Mouse (Mus musculus) left cerebral cortex, adult 2 months (tissue): Measurements from ENCODE around the gene Slc35e4. TPM values are rescaled to one million over a fixed set of nuclear protein-coding genes. Genes with fewer than 3 reads are reported as not detected.

Experiments
- DNase-seq, 2 experiments: peaks; one replicate each; pipeline ENCODE4 v3.0.0; 2021 to 2022; ENCODE audit warnings: low spot score in 2 of 2, mixed read lengths in 1 of 2; ENCODE audit errors: extremely low spot score in 1 of 2
- H3K27ac ChIP-seq: fragments of 200-600 bp; 2 replicates; pipeline ENCODE4 v1.8.1; 2022
- H3K4me3 ChIP-seq: fragments of 200-600 bp; 2 replicates; pipeline ENCODE4 v1.8.1; 2022
- CTCF ChIP-seq: fragments of 200-600 bp; IDR thresholded peaks from 2 replicates; pipeline ENCODE4 v1.8.1; 2022; ENCODE audit warnings: antibody characterized with exemption, mild to moderate bottlenecking, moderate library complexity
- intact Hi-C: fragments of 180-260 bp; cut with DNase I; formaldehyde crosslinking; loops from one replicate; pipeline ENCODE4 v1.15.1; 2025
- total RNA-seq, 2 experiments: library from RNA; stranded (reverse); gene quantifications; 2 replicates each; pipeline ENCODE4 v1.2.3; 2021

Gene Slc35e4
- total RNA-seq, 2 experiments from 2014 or later = 19.1 to 20.9 TPM

DNA sequence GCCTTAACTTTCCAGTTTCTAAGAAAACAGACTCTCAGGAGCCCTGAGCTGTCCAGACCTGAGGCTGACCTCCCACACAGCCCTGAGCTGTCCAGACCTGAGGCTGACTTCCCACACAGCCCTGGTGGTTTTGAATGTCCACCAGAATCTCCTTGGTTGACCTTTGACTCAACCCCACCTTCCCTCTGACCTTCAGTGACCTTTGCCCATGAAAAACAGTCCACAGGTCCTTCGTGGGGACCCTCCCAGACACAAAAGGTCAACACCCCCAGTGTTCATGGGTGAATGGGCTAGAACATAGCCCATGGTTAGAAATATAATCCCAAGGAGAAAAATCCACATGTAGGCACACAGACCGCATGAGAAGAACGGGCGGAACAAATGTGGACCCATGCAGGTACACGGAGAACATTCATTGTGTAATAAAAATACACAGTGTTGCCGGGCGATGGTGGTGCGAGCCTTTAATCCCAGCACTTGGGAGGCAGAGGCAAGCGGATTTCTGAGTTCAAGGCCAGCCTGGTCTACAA lies 19.4 kb upstream of the Slc35e4 start:
- H3K27ac ChIP-seq = no peak overlapping the region
- DNase-seq = no peak
- no peak for TF ChIP-seq CTCF
- intact Hi-C loops = no loop called here
- H3K4me3 ChIP-seq = no peak overlapping the region

DNA sequence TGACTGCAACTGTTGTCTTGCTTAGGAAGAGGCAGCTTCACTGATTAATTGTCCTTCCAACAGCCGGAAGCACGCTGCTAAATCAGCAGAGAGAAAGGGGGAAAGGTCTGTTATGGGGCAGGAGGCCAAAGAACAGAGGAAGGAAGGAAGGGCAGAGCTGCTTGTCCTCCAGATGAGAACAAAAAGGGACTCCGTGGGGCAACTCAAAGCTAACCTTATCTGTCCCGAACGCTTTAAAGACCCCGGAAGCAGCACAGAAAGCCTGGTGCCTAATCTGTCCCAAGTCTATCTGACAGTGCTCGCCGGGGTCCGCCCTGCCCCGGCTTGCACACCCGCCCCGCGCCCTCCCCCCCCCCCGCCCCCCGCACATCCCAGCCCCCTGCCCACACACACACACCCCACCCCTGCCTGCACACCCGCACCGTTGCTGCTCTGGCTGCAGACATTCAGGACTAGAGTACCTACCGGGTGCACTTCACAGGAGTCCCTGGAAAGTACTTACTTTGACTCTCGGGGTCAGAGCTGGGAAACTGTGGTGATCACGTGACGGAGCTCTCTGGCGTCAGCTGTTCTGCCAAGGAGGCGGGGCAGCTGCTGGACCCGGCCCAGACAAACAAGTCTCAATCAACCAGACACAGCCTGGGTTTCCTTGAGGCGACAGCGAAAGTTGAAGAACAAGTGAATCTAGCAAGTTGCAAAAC lies 17.2 kb upstream of the Slc35e4 start, which contains the start of gene Tcn2:
Tcn2 (minus strand) TSS at position 649 of the 701 bp plus-strand sequence.
- intact Hi-C loops = no loop called here

DNA sequence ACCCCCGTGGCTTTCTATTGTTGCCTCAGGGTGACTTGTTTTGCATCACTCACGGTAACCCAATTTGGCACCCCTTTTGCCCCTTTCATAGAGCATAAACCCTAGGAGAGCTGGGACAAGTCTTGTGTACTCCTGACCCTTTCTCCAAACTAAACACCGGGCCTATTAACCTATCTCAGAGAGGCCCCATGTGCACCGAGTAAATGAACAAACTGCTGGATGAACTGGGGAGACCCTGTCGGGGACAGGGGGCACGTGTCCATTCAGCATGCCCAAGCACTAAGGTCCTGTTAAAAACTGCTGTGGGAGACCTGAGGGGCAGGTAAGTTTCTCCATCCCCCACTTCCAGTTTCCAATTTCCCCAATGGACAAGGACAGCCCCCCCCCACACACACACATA lies 16.5 kb upstream of the Slc35e4 start:
- DNase-seq = no peak
- TF ChIP-seq CTCF = no peak
- H3K4me3 ChIP-seq = no peak overlapping the region
- no peak overlapping the region for H3K27ac ChIP-seq
- intact Hi-C loops = no loop called here

More for the DNA sequence above, 17.2 kb upstream of the Slc35e4 start, which contains the start of gene Tcn2:
- Histone ChIP-seq H3K27ac (no peak within 1 kb of the TSS), H3K4me3 (peak within 1 kb of the TSS; percentile 39)
- no peak for TF ChIP-seq CTCF
- peak; percentile 57 to 63 for DNase-seq

DNA sequence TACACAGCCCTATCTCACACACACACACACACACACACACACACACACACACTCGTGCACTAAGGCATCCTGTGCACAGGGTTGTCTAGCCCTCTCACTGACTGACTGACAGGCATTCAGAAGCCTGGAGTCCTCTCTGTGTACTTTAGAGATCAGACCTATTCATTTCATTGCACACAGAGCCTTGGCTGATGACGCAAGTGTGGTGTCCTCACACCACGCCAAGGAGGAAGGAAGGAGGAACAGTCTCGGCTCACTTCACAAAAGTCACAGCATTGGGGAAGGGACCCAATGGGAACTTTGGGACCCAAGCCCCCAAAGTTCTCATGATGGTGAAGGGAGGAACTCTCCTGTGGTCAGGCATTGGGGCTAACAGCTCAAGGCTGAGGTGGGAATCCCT lies 15.6 kb upstream of the Slc35e4 start:
- TF ChIP-seq CTCF = no peak
- H3K27ac ChIP-seq = no peak overlapping the region
- intact Hi-C loops = no loop called here
- H3K4me3 ChIP-seq = no peak overlapping the region
- peak in 1 of 2 experiments; percentile 3 for DNase-seq

DNA sequence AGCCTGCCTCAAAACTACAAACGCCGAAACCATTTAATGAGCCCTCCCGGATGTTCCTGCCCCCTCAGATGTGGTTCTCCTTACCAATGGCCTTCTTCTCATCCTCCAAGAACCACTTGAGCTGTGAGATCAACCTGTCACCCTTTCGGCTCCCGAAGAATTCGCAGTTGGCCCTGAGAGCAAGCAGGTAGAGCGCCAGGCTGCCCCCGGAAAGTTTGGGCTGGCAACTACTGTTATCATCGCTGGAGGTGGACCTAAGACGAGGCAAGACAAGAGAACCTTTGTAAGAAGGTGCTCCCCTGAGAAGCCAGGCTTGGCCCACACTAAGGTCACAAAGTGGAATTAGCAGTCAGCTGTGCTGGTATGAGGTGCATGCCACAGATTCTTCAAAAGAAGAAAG lies 11.5 kb upstream of the Slc35e4 start:
- no peak for DNase-seq
- no peak for TF ChIP-seq CTCF
- H3K4me3 ChIP-seq = no peak overlapping the region
- H3K27ac ChIP-seq = no peak overlapping the region
- intact Hi-C loops = no loop called here

DNA sequence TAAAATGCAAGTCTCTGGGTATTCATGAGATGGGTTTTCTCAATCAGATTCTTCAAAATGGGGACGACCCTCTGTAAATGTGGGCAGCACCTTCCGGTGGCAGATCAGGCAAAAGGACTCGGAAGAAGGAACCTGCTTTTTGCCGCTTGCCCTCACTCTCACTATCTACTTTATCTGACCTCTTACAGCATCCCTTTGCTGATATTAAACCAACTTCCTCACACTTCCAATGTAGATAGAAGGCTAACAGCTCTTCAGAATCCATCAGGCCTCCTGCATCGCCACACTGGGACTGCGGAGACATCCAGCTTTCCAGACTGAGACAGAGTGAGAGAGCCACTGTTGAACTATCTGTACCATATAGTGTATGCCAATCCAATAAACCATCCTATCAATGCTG lies 8.3 kb upstream of the Slc35e4 start:
- intact Hi-C loops = loop anchor here (5.0 kb wide), 1 partner anchor 385 kb away; no protein-coding TSS in a partner anchor

DNA sequence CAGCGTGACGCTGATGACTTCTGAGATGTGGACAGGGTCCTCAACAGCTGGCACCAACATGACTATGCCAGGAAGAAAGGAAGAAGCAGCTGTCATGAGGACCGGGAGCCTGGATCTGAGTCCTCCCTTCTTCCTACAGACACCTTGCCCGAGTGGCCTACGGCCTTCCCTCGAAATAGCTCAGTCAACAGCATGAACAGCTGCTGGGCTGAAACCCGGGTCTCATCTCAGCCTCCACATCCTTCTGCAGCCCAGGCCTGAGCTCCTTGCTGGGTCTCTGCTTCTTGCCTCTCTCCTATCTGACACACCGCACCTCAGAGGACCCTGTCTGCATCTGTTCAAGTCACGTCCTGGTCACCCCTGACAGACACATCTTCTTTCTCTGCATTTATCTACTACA lies 7.7 kb upstream of the Slc35e4 start:
- no peak for DNase-seq
- no peak for TF ChIP-seq CTCF
- Histone ChIP-seq H3K4me3 (no peak overlapping the region), H3K27ac (no peak overlapping the region)
- intact Hi-C loops = loop anchor here (5.0 kb wide), 1 partner anchor 385 kb away; no protein-coding TSS in a partner anchor

More for the DNA sequence above, 8.3 kb upstream of the Slc35e4 start:
- Histone ChIP-seq H3K4me3 (no peak overlapping the region), H3K27ac (no peak overlapping the region)
- DNase-seq = no peak
- no peak for TF ChIP-seq CTCF

DNA sequence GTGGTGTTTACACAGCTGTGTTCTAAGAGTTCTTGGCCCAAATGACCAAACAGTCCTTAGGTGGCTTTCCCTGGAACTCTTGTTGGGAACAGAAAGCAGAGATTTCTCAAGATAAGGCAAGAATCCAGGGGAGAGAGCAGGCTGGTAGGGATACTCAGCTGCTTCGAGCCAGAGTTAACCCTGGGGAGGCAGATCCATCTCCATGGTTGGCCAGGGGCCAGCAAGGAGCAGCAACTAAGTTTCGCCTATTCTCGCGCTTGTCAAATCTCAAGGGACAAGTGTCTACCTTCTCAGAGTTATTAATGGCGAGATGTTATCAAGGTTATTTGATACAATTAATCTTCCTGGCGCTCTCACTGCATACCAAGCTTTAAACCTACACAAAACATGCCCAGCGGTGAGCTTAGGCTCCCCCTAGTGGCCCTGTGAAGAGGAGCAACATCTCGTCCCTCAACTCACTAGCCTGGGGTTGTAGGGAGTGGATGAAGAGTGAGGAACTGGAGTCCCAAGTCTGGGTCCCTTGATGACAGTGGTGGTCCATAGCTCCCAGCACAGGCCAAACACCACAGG lies 6.9 kb upstream of the Slc35e4 start:
- Histone ChIP-seq H3K27ac (no peak overlapping the region), H3K4me3 (no peak overlapping the region)
- TF ChIP-seq CTCF = peak; percentile 90
- intact Hi-C loops = loop anchor here (5.0 kb wide), 1 partner anchor 384 kb away; no protein-coding TSS in a partner anchor
- peak in 1 of 2 experiments; percentile 67 for DNase-seq

DNA sequence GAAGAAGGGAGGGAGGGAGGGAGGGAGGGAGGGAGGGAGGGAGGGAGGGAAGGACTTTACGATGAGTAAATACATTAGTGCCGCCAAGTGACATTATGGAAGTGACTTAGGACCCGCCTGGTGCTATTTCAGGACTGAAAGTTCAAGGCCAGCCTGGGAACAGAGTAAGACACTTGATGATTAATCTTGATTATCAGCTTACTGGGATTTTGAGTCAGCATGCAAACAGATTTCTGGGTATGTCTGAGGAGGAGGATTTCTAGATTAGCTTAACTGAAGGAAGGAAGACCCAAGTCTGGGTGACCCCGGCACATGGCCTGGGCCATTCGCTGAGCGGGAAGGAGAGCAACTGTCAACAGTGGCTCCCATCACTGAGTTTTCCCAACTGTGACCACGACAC lies 6.0 kb upstream of the Slc35e4 start:
- TF ChIP-seq CTCF = no peak
- intact Hi-C loops = loop anchor here (5.0 kb wide), 1 partner anchor 383 kb away; no protein-coding TSS in a partner anchor
- no peak overlapping the region for H3K27ac ChIP-seq

DNA sequence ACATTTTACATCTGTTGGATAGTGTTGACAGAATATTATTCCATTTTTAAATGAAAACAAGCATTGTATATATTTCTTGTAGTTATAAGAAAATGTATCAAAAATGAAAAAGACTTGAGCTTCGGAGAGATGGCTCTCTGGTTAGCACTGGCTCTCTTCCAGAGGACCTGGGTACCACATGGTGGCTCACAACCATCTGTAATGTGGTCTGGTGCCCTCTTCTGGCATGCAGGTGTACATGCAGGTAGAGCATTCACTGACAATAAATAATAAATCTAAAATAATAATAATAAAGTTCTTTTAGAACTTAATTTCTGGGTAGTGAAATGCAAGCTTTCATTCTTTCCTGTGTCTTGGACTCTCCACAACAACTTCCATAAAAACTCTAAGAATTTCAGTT lies 4.3 kb upstream of the Slc35e4 start:
- Histone ChIP-seq H3K27ac (no peak overlapping the region), H3K4me3 (no peak overlapping the region)
- no peak for DNase-seq
- intact Hi-C loops = no loop called here
- TF ChIP-seq CTCF = peak; percentile 61

More for the DNA sequence above, 6.0 kb upstream of the Slc35e4 start:
- no peak for DNase-seq
- no peak overlapping the region for H3K4me3 ChIP-seq

DNA sequence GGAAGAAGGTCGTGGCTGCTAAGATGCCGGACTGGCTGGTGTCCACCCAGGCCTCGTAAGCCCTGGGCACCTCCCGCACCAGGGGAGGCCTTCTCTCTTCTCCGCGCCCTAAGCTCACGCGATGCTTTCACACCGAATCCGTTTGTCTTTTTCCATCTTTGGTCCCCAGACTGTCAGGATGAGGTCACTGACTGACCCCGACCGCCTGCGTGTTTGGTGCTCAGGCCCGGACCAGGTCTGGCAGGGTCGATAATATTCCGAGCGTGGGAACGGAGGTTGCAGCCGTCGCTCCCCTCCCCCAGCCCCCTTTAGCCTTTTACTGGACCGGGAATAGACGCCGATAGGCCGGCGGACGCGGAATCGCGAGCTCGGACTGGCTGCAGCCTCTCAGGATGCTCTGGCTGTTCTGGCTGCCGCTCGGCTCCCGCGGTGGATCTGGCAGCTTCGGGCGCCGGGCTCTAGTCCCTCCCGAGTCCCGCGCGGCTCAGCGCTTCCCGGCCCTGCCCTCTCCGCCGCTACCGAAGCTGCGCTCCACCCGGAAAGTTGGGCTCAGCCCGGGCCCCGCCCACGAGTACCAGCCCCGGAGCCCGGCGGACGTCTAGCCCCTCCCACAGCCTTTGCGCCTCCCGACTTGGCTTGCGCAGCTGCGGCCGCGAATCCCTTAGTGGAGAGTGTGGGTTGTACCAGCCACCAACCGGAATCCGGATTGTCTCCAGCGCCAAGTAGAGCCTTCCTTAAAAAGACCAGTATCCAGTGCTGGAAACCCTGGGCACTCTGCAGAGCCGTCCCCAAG lies 952 bp downstream of the Slc35e4 start:
- H3K27ac ChIP-seq = peak overlapping the region; percentile 92
- intact Hi-C loops = loop anchor here (1.0 to 5.0 kb wide), 2 partner anchors 18 to 201 kb away; partner anchors contain the start of genes 4921536K21Rik and Dusp18
- TF ChIP-seq CTCF = no peak; the same call in 1 of the 2 replicates
- H3K4me3 ChIP-seq = peak overlapping the region; percentile 77
- DNase-seq = peak; percentile 93 to 95
